Mouse (Mus musculus) erythroblast, embryonic 14.5 days (primary cell): ENCODE measurements at regions not wholly inside any gene's neighbourhood (a gene's known extent, or its start where the extent isn't known, plus 50 kb on each side); places are given as distances from the start of the nearest gene placed in this dataset.

Experiments used
- GATA1 ChIP-seq: IDR thresholded peaks from 2 replicates; pipeline ENCODE4 v1.6.1; 2012; ENCODE audit warnings: low read length, inconsistent platforms, mixed read lengths
- TAL1 ChIP-seq: IDR thresholded peaks from 3 replicates; pipeline ENCODE4 v1.6.1; 2012; ENCODE audit warnings: low read length, inconsistent platforms, mixed read lengths

GRCm38 (mm10) chr11:112519076-112519475 is 262.9 kb upstream of the Sox9 start:
- no peak for TF ChIP-seq GATA1
- no peak for TF ChIP-seq TAL1
